Mouse (Mus musculus) liver, adult 2 months (tissue): ENCODE measurements around the gene Grin2c.

Experiments used
- CTCF ChIP-seq: fragments of 200-500 bp; IDR thresholded peaks from 2 replicates; pipeline ENCODE4 v1.5.1; 2011; ENCODE audit warnings: low read depth, low read length, control low read depth
- POLR2A ChIP-seq: fragments of 200-500 bp; IDR thresholded peaks from 2 replicates; pipeline ENCODE4 v1.6.1; 2011; ENCODE audit warnings: low read length, control low read depth; ENCODE audit not compliant: insufficient read depth; ENCODE audit errors: extremely low read depth

DNA sequence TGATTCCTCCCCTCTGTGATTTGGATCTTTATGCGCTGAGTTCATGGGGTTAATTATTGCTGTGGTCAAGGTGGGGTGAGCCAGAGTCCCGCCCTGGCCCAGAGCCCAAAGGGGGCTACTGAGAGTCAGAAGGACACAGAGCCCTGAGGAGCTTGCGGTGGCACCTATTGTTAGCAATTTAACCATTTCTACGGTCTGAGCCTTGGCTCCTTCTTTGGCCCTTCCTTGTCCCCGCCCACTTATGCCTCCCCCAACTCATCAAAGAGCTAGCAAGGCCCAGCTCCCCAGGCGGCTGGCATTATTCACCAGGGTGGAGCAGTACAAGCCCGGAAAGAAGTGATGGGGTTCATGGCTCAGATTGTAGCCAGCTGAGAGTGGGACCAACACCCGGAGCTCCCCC lies 39.8 kb upstream of the Grin2c start, which contains the start of gene Otop2:
- TF ChIP-seq CTCF: no peak
- no peak for TF ChIP-seq POLR2A
